Mouse (Mus musculus) MEL (cell line): ENCODE results near the gene Synpo2.

Experiments
- BHLHE40 ChIP-seq: IDR thresholded peaks from 2 replicates; pipeline ENCODE4 v1.6.1; 2012; ENCODE audit warnings: low read depth, mild to moderate bottlenecking, inconsistent platforms, low read length, improper control_type of control experiment, borderline replicate concordance
- CTCF ChIP-seq, 3 experiments: IDR thresholded peaks in 2 of 3; conservative IDR thresholded peaks in 1 of 3; 2 replicates each; pipeline ENCODE4 v1.5.1; 2011 to 2012; ENCODE audit warnings: low read length in 3 of 3, low read depth in 2 of 3, mild to moderate bottlenecking in 2 of 3, improper control_type of control experiment in 1 of 3, inconsistent platforms in 1 of 3, mixed read lengths in 1 of 3, moderate library complexity in 1 of 3; ENCODE audit not compliant: control insufficient read depth in 1 of 3, insufficient read depth in 1 of 3, poor library complexity in 1 of 3, severe bottlenecking in 1 of 3
- MAX ChIP-seq: IDR thresholded peaks from 2 replicates; pipeline ENCODE4 v1.6.1; 2011; ENCODE audit warnings: low read length, improper control_type of control experiment
- MXI1 ChIP-seq: IDR thresholded peaks from 2 replicates; pipeline ENCODE4 v1.6.1; 2011; ENCODE audit warnings: mild to moderate bottlenecking, low read depth, low read length, improper control_type of control experiment
- POLR2A ChIP-seq, 2 experiments: IDR thresholded peaks; 2 replicates each; pipeline ENCODE4 v1.6.1; 2011 to 2012; ENCODE audit warnings: low read length in 2 of 2, mild to moderate bottlenecking in 2 of 2, control low read depth in 1 of 2, improper control_type of control experiment in 1 of 2, low read depth in 1 of 2, moderate library complexity in 1 of 2; ENCODE audit not compliant: control insufficient read depth in 1 of 2, insufficient read depth in 1 of 2, poor library complexity in 1 of 2
- ZC3H11A ChIP-seq: IDR thresholded peaks from 2 replicates; pipeline ENCODE4 v1.6.1; 2012; ENCODE audit warnings: low read depth, mild to moderate bottlenecking, inconsistent platforms, low read length, improper control_type of control experiment

- TF ChIP-seq MXI1: no peak
- TF ChIP-seq ZC3H11A: no peak
- no peak for TF ChIP-seq BHLHE40
- no peak for TF ChIP-seq CTCF (IDR thresholded peaks at IDR 0.05 in 2 of 3, conservative IDR thresholded peaks at IDR 0.05 in 1 of 3; ENCODE audit: control insufficient read depth in 1 of 3, insufficient read depth in 1 of 3, low read depth in 2 of 3, low read length in 3 of 3, poor library complexity in 1 of 3, severe bottlenecking in 1 of 3)
- no peak for TF ChIP-seq POLR2A (IDR thresholded peaks at IDR 0.05; ENCODE audit: control insufficient read depth in 1 of 2, insufficient read depth in 1 of 2, low read depth in 1 of 2, low read length in 2 of 2, poor library complexity in 1 of 2)
- no peak for TF ChIP-seq MAX
Observed at GRCm38 (mm10) chr3:123184281-123184680, 51.7 kb downstream of the Synpo2 start.
